In genomic region chr2:16773398-16774113, GRCm38 (mm10) we compare ENCODE assay signal across 11 mouse cellular contexts.
DNase-seq lines count a peak whose midpoint lies in the region; ATAC-seq and TF ChIP-seq lines count a peak whose summit lies in the region.
"Had no signal": no experiment of that assay in that cellular context is flagged by ENCODE, and none has a peak within 500 bp of the region (broad histone marks: within the 10 kb centered on the region; RNA-seq: fewer than 3 reads in every experiment).

No protein-coding gene starts in this region.

- H3K36me3 ChIP-seq in kidney, adult 2 months (ENCODE audit: control insufficient read depth, insufficient read depth, low read length) = no peaks in the 10 kb centered on the region
- H3K36me3 ChIP-seq in limb, embryonic 14.5 days (ENCODE audit: control insufficient read depth, insufficient read depth, low read length) = no peaks in the 10 kb centered on the region
- H3K36me3 ChIP-seq in stomach, postnatal 0 days (ENCODE audit: control insufficient read depth, insufficient read depth, low read length) = no peaks in the 10 kb centered on the region
- H3K36me3 ChIP-seq: embryonic facial prominence, embryonic 13.5 days had no signal

- H3K4me3 ChIP-seq in kidney, adult 2 months (ENCODE audit: insufficient read depth, low read depth, low read length) = no peak overlapping the region
- no peak overlapping the region for H3K4me3 ChIP-seq in limb, embryonic 14.5 days (replicated peaks; ENCODE audit: low read length)
- H3K4me3 ChIP-seq in stomach, postnatal 0 days (ENCODE audit: low read depth, low read length) = no peak overlapping the region
- H3K4me3 ChIP-seq: embryonic facial prominence, embryonic 13.5 days had no signal

- H3K9me3 ChIP-seq in limb, embryonic 14.5 days (ENCODE audit: control insufficient read depth, low read length) = no peaks in the 10 kb centered on the region
- no peaks in the 10 kb centered on the region for H3K9me3 ChIP-seq in stomach, postnatal 0 days (ENCODE audit: control insufficient read depth, low read length)
- H3K9me3 ChIP-seq: embryonic facial prominence, embryonic 13.5 days had no signal

- H3K27ac ChIP-seq in kidney, adult 2 months (ENCODE audit: insufficient read depth, low read depth, low read length) = no peak overlapping the region
- H3K27ac ChIP-seq in limb, embryonic 14.5 days (replicated peaks; ENCODE audit: low read depth, low read length) = no peak overlapping the region
- no peak overlapping the region for H3K27ac ChIP-seq in stomach, postnatal 0 days (replicated peaks)
- H3K27ac ChIP-seq: embryonic facial prominence, embryonic 13.5 days had no signal

- DNase-seq in cerebellum, postnatal 14 days = peak; percentile 22 to 25
- no peak for DNase-seq in cerebellum, adult 9-10 months
- DNase-seq in kidney, postnatal 4 days = peak; percentile 15 to 17
- no peak for DNase-seq in kidney, adult 2 months
- peak; percentile 34 for DNase-seq in embryo, embryonic 11 days
- peak; percentile 68 for DNase-seq in limb, embryonic 14.5 days (ENCODE audit: low spot score)
- DNase-seq in stomach, postnatal 0 days (ENCODE audit: low spot score) = no peak
- DNase-seq in spleen, postnatal 36 days (ENCODE audit: low spot score in 2 of 2) = no peak
- DNase-seq: heart, adult 18-20 months had no signal

- no peak overlapping the region for H3K9ac ChIP-seq in limb, embryonic 14.5 days (ENCODE audit: low read depth, low read length, severe bottlenecking)
- no peak overlapping the region for H3K9ac ChIP-seq in stomach, postnatal 0 days (ENCODE audit: low read length)
- H3K9ac ChIP-seq: embryonic facial prominence, embryonic 13.5 days had no signal

- no peaks in the 10 kb centered on the region for H3K27me3 ChIP-seq in kidney, adult 2 months (replicated peaks; ENCODE audit: control insufficient read depth, insufficient read depth, low read length)
- H3K27me3 ChIP-seq in limb, embryonic 14.5 days (ENCODE audit: control insufficient read depth, insufficient read depth, low read length) = no peaks in the 10 kb centered on the region
- no peaks in the 10 kb centered on the region for H3K27me3 ChIP-seq in stomach, postnatal 0 days (ENCODE audit: control insufficient read depth, insufficient read depth, low read length)
- H3K27me3 ChIP-seq: embryonic facial prominence, embryonic 13.5 days had no signal

- TF ChIP-seq POLR2A in kidney, adult 2 months (IDR thresholded peaks at IDR 0.05; ENCODE audit: low read depth, low read length) = no peak
- no peak for TF ChIP-seq POLR2A in limb, embryonic 14.5 days (IDR thresholded peaks at IDR 0.05; ENCODE audit: borderline replicate concordance, extremely low read depth, insufficient read depth, insufficient read length)

- ATAC-seq in limb, embryonic 14.5 days (ENCODE audit: low FRiP score, low read depth) = peak; percentile 85
- ATAC-seq in stomach, postnatal 0 days (ENCODE audit: low FRiP score, low TSS enrichment) = no peak
- ATAC-seq: activated CD4-positive, CD25-positive, alpha-beta regulatory T cell, adult 4 months had no signal

- no peak overlapping the region for H3K4me2 ChIP-seq in limb, embryonic 14.5 days (replicated peaks; ENCODE audit: low read depth, low read length, severe bottlenecking)
- H3K4me2 ChIP-seq in stomach, postnatal 0 days (replicated peaks; ENCODE audit: low read depth) = no peak overlapping the region
- H3K4me2 ChIP-seq: embryonic facial prominence, embryonic 13.5 days had no signal

- WGBS in kidney, adult 2 months = 15% methylated on average over 1 of the region's 1 CpGs
- WGBS in limb, embryonic 14.5 days = 9% methylated on average over 1 of the region's 1 CpGs
- 19% methylated on average over 1 of the region's 1 CpGs for WGBS in stomach, postnatal 0 days

- no peaks in the 10 kb centered on the region for H3K4me1 ChIP-seq in kidney, adult 2 months (ENCODE audit: control insufficient read depth, insufficient read depth, low read length)
- H3K4me1 ChIP-seq in limb, embryonic 14.5 days (ENCODE audit: control insufficient read depth, insufficient read depth, low read length) = 0 out of 2 replicates have a peak, but pooled peaks cover 2% of the 10 kb centered on the region
- H3K4me1 ChIP-seq in stomach, postnatal 0 days (replicated peaks; ENCODE audit: control insufficient read depth, insufficient read depth) = no peaks in the 10 kb centered on the region
- H3K4me1 ChIP-seq: embryonic facial prominence, embryonic 13.5 days had no signal

- no peak for TF ChIP-seq EP300 in stomach, postnatal 0 days (optimal IDR thresholded peaks at IDR 0.05)

- no peak for TF ChIP-seq CTCF in kidney, adult 2 months (conservative IDR thresholded peaks at IDR 0.05; ENCODE audit: insufficient read depth, insufficient read length, low read depth, low read length)
- no peak for TF ChIP-seq CTCF in stomach, postnatal 0 days (IDR thresholded peaks at IDR 0.05; ENCODE audit: low read depth)

Comparison
In these comparisons a context has a peak if more than half of its experiments do, and no peak if none do; other contexts are left out.
1. DNase-seq: peak in cerebellum, postnatal 14 days (2 of 2), kidney, postnatal 4 days (2 of 2), embryo, embryonic 11 days (single experiment) and limb, embryonic 14.5 days (single experiment); none in cerebellum, adult 9-10 months (single experiment), kidney, adult 2 months (single experiment), stomach, postnatal 0 days (single experiment) and spleen, postnatal 36 days (0 of 2).